Comparison of ENCODE assay signal across 23 mouse cellular contexts in the genomic region with DNA sequence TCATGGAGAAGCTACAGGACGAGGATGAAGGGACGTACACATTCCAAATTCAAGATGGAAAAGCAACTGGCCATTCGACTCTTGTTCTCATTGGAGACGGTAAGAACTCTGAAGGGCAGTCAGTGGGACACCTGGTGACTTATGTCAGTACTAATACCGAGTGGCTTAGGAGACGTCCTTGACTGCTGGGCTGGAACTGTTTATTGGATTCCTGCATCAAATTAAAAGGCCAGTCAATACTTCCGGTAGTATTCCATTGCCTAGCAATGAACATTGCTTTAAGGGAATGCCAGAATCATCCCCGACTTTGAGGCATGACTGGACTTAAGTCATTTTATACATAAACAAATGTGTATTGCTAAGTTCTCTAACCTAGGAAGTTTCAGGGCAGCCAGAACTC.
DNase-seq lines count a peak whose midpoint lies in the region; TF ChIP-seq lines count a peak whose summit lies in the region.
"Had no signal": no experiment of that assay in that cellular context is flagged by ENCODE, and none has a peak within 500 bp of the region (broad histone marks: within the 10 kb centered on the region; RNA-seq: fewer than 3 reads in every experiment).

No protein-coding gene starts in this region.

- no peaks in the 10 kb centered on the region for H3K36me3 ChIP-seq in kidney, adult 2 months (ENCODE audit: control insufficient read depth, insufficient read depth, low read length)
- H3K36me3 ChIP-seq: forebrain, embryonic 10.5 days; G1E; hindbrain, embryonic 10.5 days; hindbrain, embryonic 13.5 days; intestine, embryonic 15.5 days had no signal

- no peak for TF ChIP-seq CTCF in gastrocnemius, adult 2 months (IDR thresholded peaks at IDR 0.05)
- no peak for TF ChIP-seq CTCF in kidney, adult 2 months (conservative IDR thresholded peaks at IDR 0.05; ENCODE audit: insufficient read depth, insufficient read length, low read depth, low read length)

- no peak for DNase-seq in gastrocnemius, adult 2 months
- no peak for DNase-seq in gastrocnemius, postnatal 25 days
- DNase-seq in kidney, adult 2 months = peak; percentile 70
- DNase-seq in kidney, postnatal 10 days = no peak
- DNase-seq in retina, postnatal 1 day = peak; percentile 14
- no peak for DNase-seq in retina, embryonic 14.5 days (ENCODE audit: low spot score)
- DNase-seq: adrenal gland, adult 2 months; adrenal gland, postnatal 14 days; B cell, adult 2 months; cerebellum, adult 11 months; cerebellum, adult 2 months; cerebellum, adult 9-11 months; cerebellum, postnatal 25 days; gastrocnemius, postnatal 36 days; heart, postnatal 36 days had no signal

- intact Hi-C loops in gastrocnemius, adult 2 months (cut with DNase I) = no loop called here

- no peak overlapping the region for H3K4me3 ChIP-seq in gastrocnemius, adult 2 months
- H3K4me3 ChIP-seq in kidney, adult 2 months (ENCODE audit: insufficient read depth, low read depth, low read length) = no peak overlapping the region
- H3K4me3 ChIP-seq: forebrain, embryonic 10.5 days; forebrain, embryonic 13.5 days; hindbrain, embryonic 10.5 days; hindbrain, embryonic 13.5 days; intestine, embryonic 15.5 days had no signal

- 55% methylated on average over 8 of the region's 8 CpGs for WGBS in kidney, adult 2 months

- H3K27me3 ChIP-seq in kidney, adult 2 months (replicated peaks; ENCODE audit: control insufficient read depth, insufficient read depth, low read length) = no peaks in the 10 kb centered on the region
- H3K27me3 ChIP-seq: CH12.LX; forebrain, embryonic 13.5 days; hindbrain, embryonic 13.5 days; intestine, embryonic 15.5 days; Patski had no signal

- no peak for TF ChIP-seq POLR2A in kidney, adult 2 months (IDR thresholded peaks at IDR 0.05; ENCODE audit: low read depth, low read length)

- H3K27ac ChIP-seq in gastrocnemius, adult 2 months = peak overlapping the region; percentile 65; the same call in 1 of the 2 replicates
- peak overlapping the region; percentile 89; the same call in 1 of the 2 replicates for H3K27ac ChIP-seq in kidney, adult 2 months (ENCODE audit: insufficient read depth, low read depth, low read length)
- H3K27ac ChIP-seq: forebrain, embryonic 10.5 days; forebrain, embryonic 13.5 days; hindbrain, embryonic 10.5 days; hindbrain, embryonic 13.5 days; intestine, embryonic 15.5 days had no signal

- peaks cover 14% of the 10 kb centered on the region for H3K4me1 ChIP-seq in kidney, adult 2 months (ENCODE audit: control insufficient read depth, insufficient read depth, low read length)
- H3K4me1 ChIP-seq: forebrain, embryonic 13.5 days had no signal

Comparison
In these comparisons a context has a peak if more than half of its experiments do, and no peak if none do; other contexts are left out.
1. DNase-seq: peak in kidney, adult 2 months (single experiment) and retina, postnatal 1 day (single experiment); none in gastrocnemius, adult 2 months (single experiment), gastrocnemius, postnatal 25 days (single experiment), kidney, postnatal 10 days (single experiment) and retina, embryonic 14.5 days (single experiment).